Mouse (Mus musculus) erythroblast, embryonic 14.5 days (primary cell): ENCODE results near the gene Hist1h2bm. TPM values are rescaled to one million over a fixed set of nuclear protein-coding genes. Genes with fewer than 3 reads are reported as not detected.
"Not testable (repeated sequence)": the region's sequence is repeated elsewhere in the genome, so short reads cannot be mapped to it uniquely, and the experiment has no call there.

ENCODE experiments used
- H3K27me3 ChIP-seq: 2 replicates; pipeline ENCODE4 v1.6.1; 2012; ENCODE audit warnings: inconsistent platforms; ENCODE audit not compliant: control insufficient read depth
- H3K36me3 ChIP-seq: 2 replicates; pipeline ENCODE4 v1.6.1; 2012; ENCODE audit warnings: mild to moderate bottlenecking, inconsistent platforms; ENCODE audit not compliant: control insufficient read depth
- H3K4me1 ChIP-seq: 2 replicates; pipeline ENCODE4 v1.6.1; 2012; ENCODE audit warnings: inconsistent platforms; ENCODE audit not compliant: control insufficient read depth
- H3K4me3 ChIP-seq: replicated peaks from 2 replicates; pipeline ENCODE3; 2012; ENCODE audit warnings: moderate library complexity, mild to moderate bottlenecking, inconsistent platforms
- H3K9me3 ChIP-seq: 2 replicates; pipeline ENCODE4 v1.6.1; 2012; ENCODE audit warnings: low read length, inconsistent platforms, mixed read lengths; ENCODE audit not compliant: control insufficient read depth
- GATA1 ChIP-seq: IDR thresholded peaks from 2 replicates; pipeline ENCODE4 v1.6.1; 2012; ENCODE audit warnings: low read length, inconsistent platforms, mixed read lengths
- TAL1 ChIP-seq: IDR thresholded peaks from 3 replicates; pipeline ENCODE4 v1.6.1; 2012; ENCODE audit warnings: low read length, inconsistent platforms, mixed read lengths
- polyA plus RNA-seq: library from polyadenylated mRNA; stranded (reverse); fragments of >175 nt; gene quantifications from 2 replicates; pipeline ENCODE4 v1.2.3, GENCODE M21; 2012

The Hist1h2bm gene
- 1.8 and 3.9 TPM in 2 replicates for polyA plus RNA-seq

DNA sequence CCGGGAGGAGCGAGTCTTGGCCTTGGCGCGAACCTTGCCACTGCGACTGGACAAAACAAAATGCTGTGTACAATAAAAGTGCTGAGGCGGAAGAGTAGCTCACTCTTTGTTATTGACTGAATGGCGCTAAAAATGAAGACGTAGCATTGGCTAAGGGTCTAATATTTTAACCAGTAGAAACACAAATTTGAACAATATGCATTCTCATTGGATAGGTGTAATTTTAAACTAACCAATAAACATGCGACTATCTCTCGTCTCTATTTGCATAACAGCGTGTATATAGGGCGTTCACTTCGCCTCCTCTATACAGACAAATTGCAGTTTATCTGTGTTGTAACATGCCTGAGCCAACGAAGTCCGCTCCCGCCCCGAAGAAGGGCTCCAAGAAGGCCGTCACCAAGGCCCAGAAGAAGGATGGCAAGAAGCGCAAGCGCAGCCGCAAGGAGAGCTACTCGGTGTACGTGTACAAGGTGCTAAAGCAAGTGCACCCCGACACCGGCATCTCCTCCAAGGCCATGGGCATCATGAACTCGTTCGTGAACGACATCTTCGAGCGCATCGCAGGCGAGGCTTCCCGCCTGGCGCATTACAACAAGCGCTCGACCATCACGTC is at the start of gene Hist1h2bm:
Gene Hist1h2bm, plus strand, starts transcription at position 288 of the 616 bp plus-strand sequence.
- Histone ChIP-seq H3K4me1 (peaks cover 53% of the 10 kb centered on the region), H3K4me3 (peak within 1 kb of the TSS; percentile 79)
- H3K9me3 ChIP-seq, H3K36me3 ChIP-seq, H3K27me3 ChIP-seq: not testable (repeated sequence)

DNA sequence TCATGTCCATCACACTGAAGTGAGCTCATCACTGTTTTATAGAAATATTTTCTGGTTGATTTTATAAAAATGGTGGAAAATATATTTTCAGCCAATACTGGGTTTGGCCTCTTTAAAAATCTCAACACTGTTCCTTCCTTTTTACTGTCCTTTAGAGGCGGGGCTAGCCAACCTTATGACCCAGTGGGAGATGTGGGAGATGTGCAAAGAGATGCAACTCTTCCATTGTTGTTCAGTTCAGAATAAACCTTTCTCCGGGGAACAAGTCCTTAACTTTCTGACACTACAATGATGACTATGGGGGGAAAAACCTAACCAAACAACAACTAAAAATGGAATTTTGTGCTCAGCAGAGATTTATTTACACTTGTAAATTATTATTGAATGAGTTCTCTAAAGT is 44.5 kb upstream of the Hist1h2bm start, which contains the start of gene Olfr1360:
Gene Olfr1360, minus strand, starts transcription at position 101 of the 400 bp plus-strand sequence.
- H3K4me3 ChIP-seq: no peak within 1 kb of the TSS
- TF ChIP-seq GATA1 (no peak), TAL1 (no peak)
- no peaks in the 10 kb centered on the region for H3K9me3 ChIP-seq
- H3K4me1 ChIP-seq: no peaks in the 10 kb centered on the region
- no peaks in the 10 kb centered on the region for H3K36me3 ChIP-seq
- no peaks in the 10 kb centered on the region for H3K27me3 ChIP-seq

DNA sequence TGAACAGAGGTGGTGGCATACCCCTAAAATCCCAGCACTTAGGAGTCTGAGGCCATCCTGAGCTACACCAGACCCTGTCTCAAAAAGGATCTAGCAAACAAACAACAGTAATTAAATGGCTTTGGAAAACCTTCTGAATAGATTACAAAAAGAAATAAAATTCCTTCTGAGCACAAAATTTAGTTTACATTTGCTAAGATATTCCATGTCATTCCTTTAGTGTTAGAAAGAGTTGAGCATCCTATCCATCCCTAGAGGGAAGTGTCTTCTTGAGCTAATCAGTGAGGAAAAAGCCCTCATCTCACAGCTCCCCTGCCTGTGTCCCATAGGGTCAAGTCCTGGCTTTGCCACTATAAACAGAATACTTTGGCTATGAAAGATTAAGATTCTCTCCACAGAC is 24.0 kb upstream of the Hist1h2bm start, which contains the start of gene Olfr1359:
Gene Olfr1359, plus strand, starts transcription at position 301 of the 400 bp plus-strand sequence.
- TF ChIP-seq TAL1: no peak
- TF ChIP-seq GATA1: no peak
- Histone ChIP-seq H3K36me3 (no peaks in the 10 kb centered on the region), H3K4me1 (peaks cover 2% of the 10 kb centered on the region; the same call in 1 of the 2 replicates), H3K27me3 (peaks cover 2% of the 10 kb centered on the region), H3K4me3 (no peak within 1 kb of the TSS), H3K9me3 (no peaks in the 10 kb centered on the region)

DNA sequence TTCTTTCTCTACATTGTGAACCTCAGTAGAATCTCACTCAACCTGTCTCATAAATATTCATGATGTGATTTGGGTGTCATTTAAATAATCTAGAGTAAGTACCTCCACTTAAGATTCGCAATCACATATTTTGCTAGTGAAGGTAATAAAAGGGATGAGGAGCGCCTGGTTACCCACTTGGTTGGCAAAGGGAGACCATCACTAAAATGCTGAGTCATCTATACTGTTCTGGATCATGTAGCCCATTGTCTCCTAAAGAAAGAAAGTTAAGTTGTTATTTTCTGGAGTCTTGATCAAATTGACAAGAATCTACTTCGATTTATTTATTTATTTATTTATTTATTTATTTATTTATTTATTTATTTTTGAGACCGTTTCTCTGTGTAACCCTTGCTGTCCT is 15.2 kb upstream of the Hist1h2bm start:
- TF ChIP-seq GATA1 (no peak), TAL1 (no peak)
- Histone ChIP-seq H3K4me3 (no peak overlapping the region), H3K27me3 (peaks cover 6% of the 10 kb centered on the region), H3K9me3 (no peaks in the 10 kb centered on the region), H3K4me1 (peaks cover 15% of the 10 kb centered on the region), H3K36me3 (no peaks in the 10 kb centered on the region)

DNA sequence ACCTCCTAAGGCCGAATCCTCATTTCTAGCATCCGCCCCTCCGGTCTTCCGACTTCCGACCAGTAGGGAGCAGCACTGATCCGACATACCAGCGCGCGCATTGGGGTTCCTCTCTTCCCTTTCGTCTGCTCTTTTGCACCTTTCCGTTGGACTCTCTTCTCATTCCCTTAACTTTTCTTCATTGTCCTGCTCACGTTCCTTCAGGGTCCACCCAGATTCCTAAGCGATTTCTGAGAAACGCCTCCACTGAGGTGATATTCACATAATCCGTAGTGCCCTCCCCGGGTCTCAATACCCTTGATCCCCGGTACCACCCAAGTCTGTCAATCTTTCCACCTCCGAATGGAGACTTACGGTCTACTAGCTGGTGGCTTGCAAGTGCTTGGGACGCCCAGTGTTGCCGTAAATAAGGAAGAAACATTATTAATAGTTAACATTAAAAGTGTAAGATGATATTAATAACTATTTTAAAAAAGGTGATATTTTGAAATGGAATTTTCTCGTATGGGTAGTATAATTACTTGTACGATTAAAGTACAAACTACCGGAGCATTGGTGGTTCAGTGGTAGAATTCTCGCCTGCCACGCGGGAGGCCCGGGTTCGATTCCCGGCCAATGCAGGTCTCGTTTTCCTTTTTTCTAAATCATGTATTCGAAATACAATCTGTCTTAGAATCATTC is 11.7 kb upstream of the Hist1h2bm start:
- Histone ChIP-seq H3K9me3 (no peaks in the 10 kb centered on the region), H3K36me3 (no peaks in the 10 kb centered on the region), H3K4me1 (peaks cover 33% of the 10 kb centered on the region), H3K27me3 (peaks cover 2% of the 10 kb centered on the region), H3K4me3 (peak overlapping the region; percentile 86)
- TF ChIP-seq TAL1 (no peak), GATA1 (no peak)

DNA sequence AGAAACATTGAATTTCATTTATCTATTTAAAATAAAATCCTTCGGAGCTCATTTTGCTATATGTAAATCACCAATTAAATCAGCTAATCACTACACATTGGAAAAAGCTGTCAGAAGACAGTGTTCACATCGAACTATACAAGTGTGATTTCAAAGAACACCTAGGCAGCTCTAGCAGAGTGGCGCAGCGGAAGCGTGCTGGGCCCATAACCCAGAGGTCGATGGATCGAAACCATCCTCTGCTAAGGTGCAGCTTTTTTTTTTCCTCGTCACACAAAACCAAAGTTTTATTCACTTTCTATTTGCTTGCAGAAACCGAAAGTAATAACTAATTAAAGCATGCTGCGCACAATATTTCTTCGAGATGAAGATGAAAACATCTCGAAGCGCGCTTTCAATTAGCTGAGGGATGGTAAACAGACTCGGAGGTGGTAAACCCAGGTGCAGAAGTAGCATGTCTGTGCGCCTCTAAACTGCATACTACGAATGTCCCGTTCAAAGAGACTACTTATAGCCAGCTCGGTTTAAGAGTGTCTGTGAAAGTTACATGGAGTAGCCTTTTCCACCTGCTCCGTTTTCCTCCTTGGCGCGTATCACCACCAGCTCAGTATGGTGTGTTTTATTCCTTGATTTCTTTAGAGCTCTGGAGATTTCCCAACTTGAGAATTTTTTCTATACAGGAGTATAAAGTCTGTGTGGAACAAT is 10.9 kb upstream of the Hist1h2bm start:
- TF ChIP-seq GATA1 (no peak), TAL1 (no peak)
- Histone ChIP-seq H3K4me3 (peak overlapping the region; percentile 86), H3K27me3 (no peaks in the 10 kb centered on the region), H3K4me1 (peaks cover 38% of the 10 kb centered on the region), H3K36me3 (no peaks in the 10 kb centered on the region), H3K9me3 (no peaks in the 10 kb centered on the region)

DNA sequence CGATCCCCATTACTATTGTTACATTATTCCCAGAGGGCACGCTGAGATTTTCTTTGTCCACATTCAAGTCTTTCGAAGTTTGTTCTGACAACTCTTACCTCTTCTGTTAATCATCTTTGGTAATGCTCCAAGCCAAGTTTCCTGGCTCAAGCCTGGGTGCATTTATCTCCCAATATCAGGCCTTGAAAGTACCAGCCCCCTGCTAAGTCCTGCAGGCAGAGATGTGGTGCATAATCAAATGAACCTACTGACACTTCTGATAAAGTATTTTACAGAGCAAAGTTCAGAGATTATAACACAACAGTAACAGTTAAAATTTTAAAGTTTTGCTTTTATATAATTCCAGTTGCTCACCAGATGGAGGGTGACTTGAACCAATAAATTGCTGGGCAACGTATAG is 10.1 kb upstream of the Hist1h2bm start:
- Histone ChIP-seq H3K27me3 (no peaks in the 10 kb centered on the region), H3K4me1 (peaks cover 39% of the 10 kb centered on the region), H3K9me3 (no peaks in the 10 kb centered on the region), H3K4me3 (peak overlapping the region; percentile 86), H3K36me3 (no peaks in the 10 kb centered on the region)
- TF ChIP-seq GATA1 (no peak), TAL1 (no peak)

DNA sequence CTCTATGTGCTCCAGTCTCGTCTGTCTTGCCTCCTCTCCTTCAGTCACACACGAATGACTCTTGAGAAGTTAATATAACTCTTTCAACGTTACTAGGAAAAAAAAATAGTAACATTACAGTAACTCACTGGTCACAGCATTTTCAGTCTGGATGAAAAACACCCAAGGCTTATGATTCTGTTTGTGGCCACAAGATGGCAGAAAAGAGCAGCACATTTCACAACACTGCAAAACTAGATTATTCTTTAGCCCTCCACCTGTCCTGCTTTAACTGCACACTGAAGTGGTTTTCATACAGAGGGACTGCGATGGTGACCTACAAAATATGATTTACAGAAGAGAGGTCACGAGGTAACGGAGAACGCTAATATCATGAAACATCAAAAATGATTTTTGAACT is 7.1 kb upstream of the Hist1h2bm start:
- Histone ChIP-seq H3K36me3 (no peaks in the 10 kb centered on the region; the same call in 1 of the 2 replicates), H3K27me3 (no peaks in the 10 kb centered on the region), H3K4me3 (peak overlapping the region; percentile 78), H3K9me3 (no peaks in the 10 kb centered on the region), H3K4me1 (peaks cover 63% of the 10 kb centered on the region)
- TF ChIP-seq GATA1 (no peak), TAL1 (no peak)
